Comparison of ENCODE assay signal across 9 mouse cellular contexts in the genomic region with DNA sequence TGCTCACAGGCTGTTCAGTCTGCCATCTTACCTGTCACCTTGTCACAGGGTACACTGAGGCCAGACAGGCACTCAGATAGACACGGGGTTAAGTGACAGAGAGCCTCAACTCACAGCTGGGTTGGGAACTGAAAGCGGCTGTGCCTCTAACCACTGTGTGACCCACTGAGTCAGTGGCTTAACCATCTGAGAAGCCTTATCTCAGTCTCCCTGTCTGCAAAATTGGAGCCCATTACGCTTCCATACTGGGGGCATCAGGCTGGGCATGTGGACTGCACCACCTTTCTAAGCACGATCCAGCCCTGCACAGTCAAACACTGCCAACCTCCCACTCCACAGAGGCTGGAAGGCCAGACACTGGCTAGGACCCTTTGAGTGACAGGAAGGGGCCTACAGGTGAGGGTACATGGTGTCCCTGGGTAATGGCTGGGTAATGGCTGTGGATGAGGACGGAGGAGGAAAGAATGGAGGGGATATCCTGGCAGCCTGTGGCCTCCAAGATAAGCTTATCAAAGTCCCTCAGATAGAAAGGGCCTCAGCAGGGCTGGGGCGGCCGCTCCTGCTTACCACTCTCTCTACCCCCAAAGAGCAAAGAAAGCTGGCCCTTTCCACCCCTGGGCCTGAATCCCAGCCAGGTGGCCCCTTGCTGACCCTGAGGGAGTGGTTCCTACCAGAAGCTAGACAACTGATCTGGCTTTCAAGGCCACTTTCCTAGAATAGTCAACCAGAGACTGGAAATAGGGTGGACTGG. TPM values are rescaled to one million over a fixed set of nuclear protein-coding genes. Genes with fewer than 3 reads are reported as not detected.
DNase-seq lines count a peak whose midpoint lies in the region; ATAC-seq and TF ChIP-seq lines count a peak whose summit lies in the region.
"Had no signal": no experiment of that assay in that cellular context is flagged by ENCODE, and none has a peak within 500 bp of the region (broad histone marks: within the 10 kb centered on the region; RNA-seq: fewer than 3 reads in every experiment).

No protein-coding gene starts in this region.

- H3K9me3 ChIP-seq in limb, embryonic 15.5 days: no peaks in the 10 kb centered on the region
- H3K9me3 ChIP-seq in hindbrain, embryonic 14.5 days (ENCODE audit: control insufficient read depth, low read length): no peaks in the 10 kb centered on the region

- no peak for TF ChIP-seq POLR2A in lung, adult 2 months (IDR thresholded peaks at IDR 0.05; ENCODE audit: borderline replicate concordance, extremely low read depth, low read depth, low read length)
- TF ChIP-seq POLR2A in heart, adult 2 months (IDR thresholded peaks at IDR 0.05; ENCODE audit: insufficient read depth, low read depth, low read length): no peak

- peak; percentile 94 for TF ChIP-seq EP300 in heart, adult 2 months (IDR thresholded peaks at IDR 0.05; ENCODE audit: insufficient read depth, low read depth, low read length)

- H3K4me3 ChIP-seq in lung, adult 2 months (replicated peaks; ENCODE audit: extremely low read depth, low read depth, low read length): no peak overlapping the region
- H3K4me3 ChIP-seq in heart, adult 2 months: no peak overlapping the region; the same call in 1 of the 2 replicates
- H3K4me3 ChIP-seq in limb, embryonic 15.5 days: no peak overlapping the region
- no peak overlapping the region for H3K4me3 ChIP-seq in hindbrain, embryonic 14.5 days (replicated peaks; ENCODE audit: low read length)

- H3K79me2 ChIP-seq in heart, adult 2 months (replicated peaks; ENCODE audit: control insufficient read depth, insufficient read depth, low read length): no peaks in the 10 kb centered on the region

- no peak for ATAC-seq in limb, embryonic 15.5 days (ENCODE audit: insufficient number of reproducible peaks, low FRiP score, low TSS enrichment, low read depth)
- no peak for ATAC-seq in hindbrain, embryonic 14.5 days (ENCODE audit: low FRiP score)

- DNase-seq in lung, adult 18-20 months: peak; percentile 60 to 62
- no peak for DNase-seq in lung, adult 2 months
- DNase-seq in heart, adult 2 months: peak; percentile 76 to 80
- DNase-seq in spleen, postnatal 4 days (ENCODE audit: low spot score in 2 of 2): peak; percentile 79 to 80
- no peak for DNase-seq in hindbrain, embryonic 14.5 days (ENCODE audit: low spot score)
- DNase-seq in left cerebral cortex, adult 18-20 months (ENCODE audit: low spot score in 2 of 2): no peak
- no peak for DNase-seq in left cerebral cortex, adult 11 months (ENCODE audit: low spot score)

- no peak overlapping the region for H3K4me2 ChIP-seq in limb, embryonic 15.5 days
- H3K4me2 ChIP-seq in hindbrain, embryonic 14.5 days (replicated peaks): no peak overlapping the region

- H3K27ac ChIP-seq in heart, adult 2 months: peak overlapping the region; percentile 90
- peak overlapping the region; percentile 13; the same call in 1 of the 2 replicates for H3K27ac ChIP-seq in limb, embryonic 15.5 days
- no peak overlapping the region for H3K27ac ChIP-seq in hindbrain, embryonic 14.5 days
- H3K27ac ChIP-seq: macrophage had no signal

- WGBS in lung, adult 2 months: 51% methylated on average over 7 of the region's 7 CpGs
- WGBS in heart, adult 2 months: 27% methylated on average over 7 of the region's 7 CpGs
- 80% methylated on average over 7 of the region's 7 CpGs for WGBS in limb, embryonic 15.5 days
- 93% methylated on average over 7 of the region's 7 CpGs for WGBS in hindbrain, embryonic 14.5 days

- no peak for TF ChIP-seq CTCF in lung, adult 2 months (IDR thresholded peaks at IDR 0.05; ENCODE audit: insufficient read depth, low read length)
- no peak for TF ChIP-seq CTCF in heart, adult 2 months (IDR thresholded peaks at IDR 0.05)

- intact Hi-C loops in heart, adult 2 months (cut with DNase I): loop anchor here (1.0 kb wide), 1 partner anchor 20 kb away; no protein-coding TSS in a partner anchor

- peak overlapping the region; percentile 18 for H3K9ac ChIP-seq in heart, adult 2 months (ENCODE audit: low read depth, low read length)
- H3K9ac ChIP-seq in limb, embryonic 15.5 days: no peak overlapping the region
- no peak overlapping the region for H3K9ac ChIP-seq in hindbrain, embryonic 14.5 days

- H3K27me3 ChIP-seq in heart, adult 2 months (ENCODE audit: control insufficient read depth, insufficient read depth, low read length): no peaks in the 10 kb centered on the region
- peaks cover 12% of the 10 kb centered on the region for H3K27me3 ChIP-seq in limb, embryonic 15.5 days
- no peaks in the 10 kb centered on the region for H3K27me3 ChIP-seq in hindbrain, embryonic 14.5 days (ENCODE audit: control insufficient read depth, insufficient read depth, low read length)

- peaks cover 47% of the 10 kb centered on the region for H3K4me1 ChIP-seq in lung, adult 2 months (ENCODE audit: control insufficient read depth, insufficient read depth, low read length)
- H3K4me1 ChIP-seq in heart, adult 2 months (ENCODE audit: control insufficient read depth, insufficient read depth, low read length): peaks cover 42% of the 10 kb centered on the region
- peaks cover 73% of the 10 kb centered on the region for H3K4me1 ChIP-seq in limb, embryonic 15.5 days
- H3K4me1 ChIP-seq in hindbrain, embryonic 14.5 days (replicated peaks; ENCODE audit: control insufficient read depth, insufficient read depth, low read length): 0 out of 2 replicates have a peak, but pooled peaks cover 3% of the 10 kb centered on the region

- peaks cover 30% of the 10 kb centered on the region for H3K36me3 ChIP-seq in heart, adult 2 months (ENCODE audit: control insufficient read depth, insufficient read depth, low read length)
- H3K36me3 ChIP-seq in limb, embryonic 15.5 days: no peaks in the 10 kb centered on the region
- H3K36me3 ChIP-seq in hindbrain, embryonic 14.5 days (replicated peaks; ENCODE audit: control insufficient read depth, insufficient read depth): no peaks in the 10 kb centered on the region

RNA-seq across cellular contexts. Expression of a gene that starts 4.4 kb away (rescaled TPM):
- polyA plus RNA-seq in lung, adult 2 months (2012; rRNA removed): 285 and 297 TPM in 2 replicates
- total RNA-seq in heart, adult 2 months (2021): 100 to 1,000 TPM; 270 to 286 TPM
- polyA plus RNA-seq in heart, adult 2 months (2012; rRNA removed): 155 and 205 TPM in 2 replicates
- polyA plus RNA-seq in limb, embryonic 15.5 days (2015; fragmentation: Nextera tagmentation; extraction: Ambion mirVana): 13.3 and 18.1 TPM in 2 replicates
- 5.5 and 6.1 TPM in 2 replicates for polyA plus RNA-seq in hindbrain, embryonic 14.5 days (2014; fragmentation: Nextera tagmentation; extraction: Ambion mirVana)
- 10 to 100 TPM; 10.7 to 10.8 TPM for total RNA-seq in left cerebral cortex, adult 18-20 months (2021)

Comparison
In these comparisons a context has a peak if more than half of its experiments do, and no peak if none do; other contexts are left out.
1. DNase-seq: peak in lung, adult 18-20 months (2 of 2), heart, adult 2 months (2 of 2) and spleen, postnatal 4 days (2 of 2); none in lung, adult 2 months (single experiment), hindbrain, embryonic 14.5 days (single experiment), left cerebral cortex, adult 18-20 months (0 of 2) and left cerebral cortex, adult 11 months (single experiment).